Mouse (Mus musculus): ENCODE data around the gene Aunip. TPM values are rescaled to one million over a fixed set of nuclear protein-coding genes. Genes with fewer than 3 reads are reported as not detected.
"Not testable (repeated sequence)": the region's sequence is repeated elsewhere in the genome, so short reads cannot be mapped to it uniquely, and the experiment has no call there.

Aunip gene
- total and polyA plus RNA-seq, 2 experiments: 0.09 TPM; not detected in 1

GRCm38 (mm10) chr4:134496595-134497210 is 14.1 kb upstream of the Aunip start, which contains the start of gene Paqr7:
Paqr7 (plus strand) TSS chr4:134496697.
- under 1% methylated on average over 35 of the region's 35 CpGs for WGBS

GRCm38 (mm10) chr4:134497223-134497622 is 13.6 kb upstream of the Aunip start:
- peak overlapping the region; percentile 83 for H3K9ac ChIP-seq (ENCODE audit: low read depth, low read length)
- H3K4me3 ChIP-seq (ENCODE audit: insufficient read depth, low read depth, low read length): peak overlapping the region; percentile 68
- 2% methylated on average over 6 of the region's 6 CpGs for WGBS
- H3K27ac ChIP-seq (replicated peaks; ENCODE audit: insufficient read depth, low read depth, low read length): peak overlapping the region; percentile 69
- no peaks in the 10 kb centered on the region; the same call in 1 of the 2 replicates for H3K79me2 ChIP-seq (ENCODE audit: control insufficient read depth, insufficient read depth, low read length)
- DNase-seq (ENCODE audit: extremely low read depth, low read depth, low spot score): no peak
- TF ChIP-seq CTCF (IDR thresholded peaks at IDR 0.05; ENCODE audit: low read depth, low read length): no peak
- no peak for TF ChIP-seq POLR2A (IDR thresholded peaks at IDR 0.05; ENCODE audit: extremely low read depth, insufficient read depth, low read length)
- H3K36me3 ChIP-seq (ENCODE audit: control insufficient read depth, insufficient read depth, low read length): no peaks in the 10 kb centered on the region
- H3K27me3 ChIP-seq (ENCODE audit: control insufficient read depth, insufficient read depth, low read length): no peaks in the 10 kb centered on the region
- peaks cover 26% of the 10 kb centered on the region for H3K4me1 ChIP-seq (ENCODE audit: control insufficient read depth, insufficient read depth, low read length)

More at GRCm38 (mm10) chr4:134496595-134497210, 14.1 kb upstream of the Aunip start, which contains the start of gene Paqr7:
- Histone ChIP-seq H3K9ac (ENCODE audit: low read depth, low read length) (peak within 1 kb of the TSS; percentile 83), H3K27me3 (ENCODE audit: control insufficient read depth, insufficient read depth, low read length) (no peaks in the 10 kb centered on the region), H3K79me2 (ENCODE audit: control insufficient read depth, insufficient read depth, low read length) (no peaks in the 10 kb centered on the region; the same call in 1 of the 2 replicates), H3K27ac (replicated peaks; ENCODE audit: insufficient read depth, low read depth, low read length) (peak within 1 kb of the TSS; percentile 82), H3K4me1 (ENCODE audit: control insufficient read depth, insufficient read depth, low read length) (peaks cover 26% of the 10 kb centered on the region), H3K36me3 (ENCODE audit: control insufficient read depth, insufficient read depth, low read length) (no peaks in the 10 kb centered on the region), H3K4me3 (ENCODE audit: insufficient read depth, low read depth, low read length) (peak within 1 kb of the TSS; percentile 68)
- DNase-seq (ENCODE audit: extremely low read depth, low read depth, low spot score): peak; percentile 80
- peak; percentile 91 for TF ChIP-seq POLR2A (IDR thresholded peaks at IDR 0.05; ENCODE audit: extremely low read depth, insufficient read depth, low read length)
- no peak for TF ChIP-seq CTCF (IDR thresholded peaks at IDR 0.05; ENCODE audit: low read depth, low read length)

- peak overlapping the region; percentile 69; the same call in 1 of the 2 replicates for H3K27ac ChIP-seq (replicated peaks; ENCODE audit: insufficient read depth, low read depth, low read length)
- H3K27me3 ChIP-seq (ENCODE audit: control insufficient read depth, insufficient read depth, low read length): no peaks in the 10 kb centered on the region
- H3K79me2 ChIP-seq (ENCODE audit: control insufficient read depth, insufficient read depth, low read length): no peaks in the 10 kb centered on the region; the same call in 1 of the 2 replicates
- H3K4me3 ChIP-seq (ENCODE audit: insufficient read depth, low read depth, low read length): no peak overlapping the region
- WGBS: 39% methylated on average over 12 of the region's 12 CpGs
- peaks cover 26% of the 10 kb centered on the region for H3K4me1 ChIP-seq (ENCODE audit: control insufficient read depth, insufficient read depth, low read length)
- no peak for TF ChIP-seq POLR2A (IDR thresholded peaks at IDR 0.05; ENCODE audit: extremely low read depth, insufficient read depth, low read length)
- TF ChIP-seq CTCF (IDR thresholded peaks at IDR 0.05; ENCODE audit: low read depth, low read length): no peak
- peak overlapping the region; percentile 83; the same call in 1 of the 2 replicates for H3K9ac ChIP-seq (ENCODE audit: low read depth, low read length)
- no peaks in the 10 kb centered on the region for H3K36me3 ChIP-seq (ENCODE audit: control insufficient read depth, insufficient read depth, low read length)
- DNase-seq (ENCODE audit: extremely low read depth, low read depth, low spot score): peak; percentile 49
These were observed 12.6 kb upstream of the Aunip start for GRCm38 (mm10) chr4:134497986-134498731.

- H3K27me3 ChIP-seq (ENCODE audit: control insufficient read depth, insufficient read depth, low read length); H3K9ac ChIP-seq (ENCODE audit: low read depth, low read length); H3K4me3 ChIP-seq (ENCODE audit: insufficient read depth, low read depth, low read length); DNase-seq (ENCODE audit: extremely low read depth, low read depth, low spot score); H3K79me2 ChIP-seq (ENCODE audit: control insufficient read depth, insufficient read depth, low read length); H3K36me3 ChIP-seq (ENCODE audit: control insufficient read depth, insufficient read depth, low read length); H3K27ac ChIP-seq (replicated peaks; ENCODE audit: insufficient read depth, low read depth, low read length): not testable (repeated sequence)
- 70% methylated on average over 6 of the region's 6 CpGs for WGBS
- H3K4me1 ChIP-seq (ENCODE audit: control insufficient read depth, insufficient read depth, low read length): peaks cover 26% of the 10 kb centered on the region
These were observed 11.8 kb upstream of the Aunip start for GRCm38 (mm10) chr4:134498983-134499382.

- Histone ChIP-seq H3K4me1 (ENCODE audit: control insufficient read depth, insufficient read depth, low read length) (peaks cover 14% of the 10 kb centered on the region), H3K79me2 (ENCODE audit: control insufficient read depth, insufficient read depth, low read length) (no peaks in the 10 kb centered on the region; the same call in 1 of the 2 replicates)
- WGBS: 79% methylated on average over 6 of the region's 6 CpGs
These were observed 9.7 kb upstream of the Aunip start for GRCm38 (mm10) chr4:134501095-134501494.

More at GRCm38 (mm10) chr4:134501095-134501494, 9.7 kb upstream of the Aunip start:
- no peaks in the 10 kb centered on the region for H3K27me3 ChIP-seq (ENCODE audit: control insufficient read depth, insufficient read depth, low read length)
- no peaks in the 10 kb centered on the region for H3K36me3 ChIP-seq (ENCODE audit: control insufficient read depth, insufficient read depth, low read length)
- H3K9ac ChIP-seq (ENCODE audit: low read depth, low read length): no peak overlapping the region
- H3K27ac ChIP-seq (replicated peaks; ENCODE audit: insufficient read depth, low read depth, low read length): no peak overlapping the region
- no peak for DNase-seq (ENCODE audit: extremely low read depth, low read depth, low spot score)
- TF ChIP-seq CTCF (IDR thresholded peaks at IDR 0.05; ENCODE audit: low read depth, low read length): no peak
- no peak for TF ChIP-seq POLR2A (IDR thresholded peaks at IDR 0.05; ENCODE audit: extremely low read depth, insufficient read depth, low read length)
- no peak overlapping the region for H3K4me3 ChIP-seq (ENCODE audit: insufficient read depth, low read depth, low read length)
